Mouse (Mus musculus) kidney, adult 10 weeks (tissue): ENCODE data around the gene Olfr705. TPM values are rescaled to one million over a fixed set of nuclear protein-coding genes. Genes with fewer than 3 reads are reported as not detected.

ENCODE experiments used
- polyA plus RNA-seq: library from polyadenylated mRNA; stranded (reverse); fragments of 350-450 nt; fragmentation: Illumina TruSeq; extraction: RNeasy Lipid Tissue Mini Kit (QIAGEN cat#74804); gene quantifications from one replicate; pipeline ENCODE4 v1.2.3, GENCODE M21; 2014; ENCODE audit warnings: low read depth, low replicate concordance

Gene Olfr705
- not detected for polyA plus RNA-seq

GRCm38 (mm10) chr7:106876791-106877190 is at the start of gene Olfr705:
Gene Olfr705 (minus strand): TSS chr7:106876891.

GRCm38 (mm10) chr7:106907676-106908075 is 31.0 kb upstream of the Olfr705 start, which contains the start of gene Olfr1532-ps1:
Gene Olfr1532-ps1 (plus strand): TSS chr7:106908001.

GRCm38 (mm10) chr7:106901141-106901540 is 24.4 kb upstream of the Olfr705 start, which contains the start of gene Olfr707:
Gene Olfr707 (minus strand): TSS chr7:106901241.

GRCm38 (mm10) chr7:106888062-106888461 is 11.4 kb upstream of the Olfr705 start, which contains the start of gene Olfr706:
Gene Olfr706 (minus strand): TSS chr7:106888162.

GRCm38 (mm10) chr7:106862885-106863284 is 13.8 kb downstream of the Olfr705 start, which contains the start of gene Olfr704:
Gene Olfr704 (plus strand): TSS chr7:106863185.

GRCm38 (mm10) chr7:106843060-106843459 is 33.6 kb downstream of the Olfr705 start, which contains the start of gene Olfr703:
Gene Olfr703 (plus strand): TSS chr7:106843360.

GRCm38 (mm10) chr7:106833793-106834192 is 42.9 kb downstream of the Olfr705 start, which contains the start of gene Olfr702:
Gene Olfr702 (minus strand): TSS chr7:106833893.

Other genes starting within 250 kb of the Olfr705 start
- gene Olfr693, start 196.3 kb downstream of the Olfr705 start, polyA plus RNA-seq = not detected
- not detected for gene Olfr694, start 185.1 kb downstream of the Olfr705 start, polyA plus RNA-seq
- not detected for gene Olfr695, start 160.5 kb downstream of the Olfr705 start, polyA plus RNA-seq
- gene Olfr697, start 134.4 kb downstream of the Olfr705 start, polyA plus RNA-seq = not detected
- gene Olfr698, start 121.5 kb downstream of the Olfr705 start, polyA plus RNA-seq = not detected
- gene Olfr699, start 83.7 kb downstream of the Olfr705 start, polyA plus RNA-seq = not detected
- not detected for gene Olfr700, start 68.1 kb downstream of the Olfr705 start, polyA plus RNA-seq
- not detected for gene Olfr701, start 62.8 kb downstream of the Olfr705 start, polyA plus RNA-seq
- gene Olfr702, start 43.0 kb downstream of the Olfr705 start, polyA plus RNA-seq = not detected
- not detected for gene Olfr703, start 33.5 kb downstream of the Olfr705 start, polyA plus RNA-seq
- not detected for gene Olfr704, start 13.7 kb downstream of the Olfr705 start, polyA plus RNA-seq
- not detected for gene Olfr706, start 11.3 kb upstream of the Olfr705 start, polyA plus RNA-seq
- gene Olfr707, start 24.4 kb upstream of the Olfr705 start, polyA plus RNA-seq = not detected
- not detected for gene Olfr1532-ps1, start 31.1 kb upstream of the Olfr705 start, polyA plus RNA-seq
- not detected for gene Olfr709-ps1, start 55.3 kb upstream of the Olfr705 start, polyA plus RNA-seq
- not detected for gene Olfr710, start 71.4 kb upstream of the Olfr705 start, polyA plus RNA-seq
- gene Olfr6, start 87.0 kb upstream of the Olfr705 start, polyA plus RNA-seq = not detected
- gene Olfr711, start 98.6 kb upstream of the Olfr705 start, polyA plus RNA-seq = not detected
- gene Olfr2, start 129.2 kb upstream of the Olfr705 start, polyA plus RNA-seq = not detected
- not detected for gene Olfr713, start 154.3 kb upstream of the Olfr705 start, polyA plus RNA-seq
- gene Olfr714, start 194.1 kb upstream of the Olfr705 start, polyA plus RNA-seq = not detected
- gene Olfr17, start 216.3 kb upstream of the Olfr705 start, polyA plus RNA-seq = not detected
- gene Olfr715b, start 233.5 kb upstream of the Olfr705 start, polyA plus RNA-seq = not detected